Mouse (Mus musculus) megakaryocyte, embryonic 14.5 days (primary cell): ENCODE results near the gene Med17.

Source experiments
- FLI1 ChIP-seq: IDR thresholded peaks from 2 replicates; pipeline ENCODE4 v1.6.1; 2012; ENCODE audit warnings: low read length, inconsistent platforms, mixed read lengths
- GATA1 ChIP-seq: IDR thresholded peaks from 3 replicates; pipeline ENCODE4 v1.6.1; 2012; ENCODE audit warnings: mixed read lengths, low read length, inconsistent platforms, borderline replicate concordance

DNA sequence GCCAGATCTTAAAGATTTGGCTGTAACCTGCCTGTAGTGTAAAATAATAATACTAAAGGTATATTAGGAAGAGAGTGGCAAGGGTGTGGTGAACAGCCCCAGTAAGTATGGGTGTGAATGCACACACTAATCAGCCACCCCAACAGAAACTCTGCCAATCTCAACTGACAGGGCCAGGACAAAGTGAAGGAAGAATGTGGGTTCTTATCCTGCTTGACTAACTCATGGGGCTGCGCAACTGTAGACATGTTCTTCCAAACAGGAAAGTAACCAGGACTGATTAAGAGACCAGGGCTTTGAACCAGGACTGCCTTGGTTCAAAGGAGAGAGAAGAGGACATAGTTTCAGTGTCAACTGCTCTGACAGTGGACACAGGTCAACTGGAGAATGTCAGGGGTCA lies 37.6 kb downstream of the Med17 start:
- TF ChIP-seq GATA1 (no peak), FLI1 (no peak)
